Mouse (Mus musculus): ENCODE results near the gene Lrrn2.
A peak's percentile ranks its signal among the peaks of the same experiment; 100 is the strongest.
"Not testable (repeated sequence)": the region's sequence is repeated elsewhere in the genome, so short reads cannot be mapped to it uniquely, and the experiment has no call there.

Lrrn2 gene

GRCm38 (mm10) chr1:132928907-132929250, 48.8 kb downstream of the Lrrn2 start:
- DNase-seq (ENCODE audit: low spot score in 2 of 2): no peak

DNA sequence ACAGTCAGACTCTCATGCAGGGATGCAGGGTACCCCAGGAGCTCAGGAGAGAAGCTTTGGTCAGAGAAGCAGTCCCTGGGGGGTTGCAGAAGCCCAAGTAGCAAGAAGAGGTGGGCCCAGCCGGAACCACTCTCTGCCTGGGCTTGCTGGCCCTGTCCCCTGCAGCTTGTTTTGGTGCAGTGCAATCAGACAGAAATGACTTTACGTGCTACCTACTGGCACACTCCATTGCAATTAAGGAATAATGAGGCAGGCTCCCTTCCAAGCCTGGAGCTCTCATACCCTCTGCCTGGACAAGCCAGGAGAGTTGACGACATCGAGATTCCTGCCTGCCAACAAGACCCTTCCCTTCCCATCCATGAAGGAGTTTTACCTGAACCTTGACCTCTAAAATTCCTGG, 50.2 kb downstream of the Lrrn2 start:
- DNase-seq (ENCODE audit: low spot score in 2 of 2): no peak

DNA sequence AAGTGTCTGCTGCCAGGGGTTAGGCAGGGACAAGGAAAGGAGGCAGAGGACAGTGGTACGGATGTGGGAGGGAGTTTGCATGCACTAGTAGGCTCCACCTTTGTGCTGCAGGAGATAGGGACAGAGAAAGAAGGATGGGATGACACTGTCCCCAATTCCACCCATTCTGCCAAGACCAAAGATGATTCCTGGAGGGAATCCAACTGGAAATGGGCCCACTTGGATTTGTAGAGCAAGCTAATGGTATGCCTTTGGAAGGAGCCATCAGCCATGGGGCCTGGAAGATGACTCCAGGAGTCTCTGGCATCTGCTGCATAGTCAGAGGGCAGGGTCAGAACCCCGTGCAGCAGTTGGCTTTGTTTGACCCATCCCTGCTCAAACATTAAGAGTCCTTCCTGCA, 52.3 kb downstream of the Lrrn2 start:
- no peak for DNase-seq (ENCODE audit: low spot score in 2 of 2)

- DNase-seq (ENCODE audit: low spot score in 2 of 2): no peak
Measured at GRCm38 (mm10) chr1:132934856-132935255, 54.8 kb downstream of the Lrrn2 start.

DNA sequence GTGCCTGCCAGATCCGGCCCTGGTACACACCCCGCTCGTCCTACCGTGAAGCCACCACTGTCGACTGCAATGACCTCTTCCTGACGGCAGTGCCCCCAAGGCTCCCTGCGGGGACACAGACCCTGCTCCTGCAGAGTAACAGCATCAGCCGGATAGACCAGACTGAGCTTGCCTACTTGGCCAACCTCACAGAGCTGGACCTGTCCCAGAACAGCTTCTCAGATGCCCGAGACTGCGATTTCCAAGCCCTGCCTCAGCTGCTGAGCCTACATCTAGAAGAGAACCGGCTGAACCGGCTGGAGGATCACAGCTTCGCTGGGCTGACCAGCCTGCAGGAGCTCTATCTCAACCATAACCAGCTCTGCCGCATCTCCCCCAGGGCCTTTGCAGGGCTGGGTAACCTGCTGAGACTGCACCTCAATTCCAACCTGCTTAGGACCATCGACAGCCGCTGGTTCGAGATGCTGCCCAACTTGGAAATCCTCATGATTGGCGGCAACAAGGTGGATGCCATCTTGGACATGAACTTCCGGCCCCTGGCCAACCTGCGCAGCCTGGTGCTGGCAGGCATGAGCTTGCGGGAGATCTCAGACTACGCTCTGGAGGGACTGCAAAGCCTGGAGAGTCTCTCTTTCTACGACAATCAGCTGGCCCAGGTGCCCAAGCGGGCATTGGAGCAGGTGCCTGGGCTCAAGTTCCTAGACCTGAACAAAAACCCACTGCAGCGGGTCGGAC, 57.4 kb downstream of the Lrrn2 start:
- no peak for DNase-seq (ENCODE audit: low spot score in 2 of 2)

- no peak for DNase-seq (ENCODE audit: low spot score in 2 of 2)
Measured at GRCm38 (mm10) chr1:132938975-132939374, 58.9 kb downstream of the Lrrn2 start.

- DNase-seq (ENCODE audit: low spot score in 2 of 2): no peak
Measured at GRCm38 (mm10) chr1:132945826-132946225, 65.8 kb downstream of the Lrrn2 start.

DNA sequence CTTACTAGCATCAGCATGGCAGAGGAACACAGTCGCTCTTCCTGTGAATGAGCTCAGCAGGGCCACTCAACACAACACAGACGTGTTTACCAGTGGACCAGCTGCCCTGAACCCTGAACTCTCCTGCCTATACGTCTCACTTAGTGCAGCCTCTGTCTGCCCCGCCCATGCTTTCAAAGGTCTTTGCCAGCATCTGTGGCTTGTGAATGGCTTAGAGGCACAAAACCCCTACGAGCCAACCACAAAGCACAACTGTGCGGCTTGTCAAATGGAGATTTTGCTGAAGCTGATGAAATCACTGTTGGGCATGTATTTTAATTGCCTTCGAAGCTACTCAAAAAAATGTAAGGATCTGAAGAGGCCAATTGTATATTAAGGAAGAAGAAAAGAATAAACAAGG, 67.7 kb downstream of the Lrrn2 start:
- no peak for DNase-seq (ENCODE audit: low spot score in 2 of 2)

- DNase-seq (ENCODE audit: low spot score in 2 of 2): no peak
Measured at GRCm38 (mm10) chr1:132956809-132957208, 76.7 kb downstream of the Lrrn2 start.

GRCm38 (mm10) chr1:132961751-132962150, 81.7 kb downstream of the Lrrn2 start:
- no peak for DNase-seq (ENCODE audit: low spot score in 2 of 2)

- DNase-seq (ENCODE audit: low spot score in 2 of 2): no peak
Measured at GRCm38 (mm10) chr1:132964106-132964505, 84.0 kb downstream of the Lrrn2 start.

DNA sequence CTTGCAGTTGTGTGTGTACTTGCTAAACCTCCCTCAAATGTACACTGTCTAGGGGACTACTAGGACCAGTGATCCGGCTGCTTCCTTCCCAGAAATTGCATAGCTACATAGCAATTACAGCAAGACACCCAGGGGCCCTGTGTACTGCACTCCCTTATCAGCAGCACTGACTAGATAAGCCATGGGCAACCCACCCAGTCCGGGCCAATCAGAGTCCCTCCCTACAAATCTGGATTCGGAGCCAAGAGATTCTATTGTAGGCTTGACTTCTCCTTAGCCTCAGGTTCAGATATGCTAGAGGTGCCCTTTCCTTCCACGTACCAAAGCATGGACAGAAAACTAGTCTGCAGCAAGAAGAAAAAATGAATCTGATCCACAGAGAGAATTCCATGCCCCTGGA, 84.6 kb downstream of the Lrrn2 start:
- no peak for DNase-seq (ENCODE audit: low spot score in 2 of 2)

DNA sequence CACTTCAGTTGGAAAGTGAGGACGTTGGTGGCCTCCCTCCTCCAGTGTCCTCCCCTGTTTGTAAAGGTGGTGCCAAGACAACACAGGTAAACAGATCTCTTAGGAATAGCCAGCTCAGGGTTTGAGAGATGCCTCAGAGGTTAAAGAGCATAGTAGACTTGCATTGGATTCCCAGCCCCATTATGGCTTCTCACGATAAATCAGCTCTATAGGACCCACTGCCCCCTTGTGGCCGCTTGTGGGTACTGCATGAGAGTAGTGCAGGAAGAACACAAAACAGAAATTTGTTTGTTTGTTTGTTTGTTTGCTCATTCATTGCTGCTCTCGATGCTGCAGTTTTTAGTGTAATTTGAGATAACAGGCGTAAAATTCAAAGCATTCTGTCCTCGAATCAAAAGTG, 88.6 kb downstream of the Lrrn2 start:
- DNase-seq (ENCODE audit: low spot score in 2 of 2): peak; percentile 13 to 59

DNA sequence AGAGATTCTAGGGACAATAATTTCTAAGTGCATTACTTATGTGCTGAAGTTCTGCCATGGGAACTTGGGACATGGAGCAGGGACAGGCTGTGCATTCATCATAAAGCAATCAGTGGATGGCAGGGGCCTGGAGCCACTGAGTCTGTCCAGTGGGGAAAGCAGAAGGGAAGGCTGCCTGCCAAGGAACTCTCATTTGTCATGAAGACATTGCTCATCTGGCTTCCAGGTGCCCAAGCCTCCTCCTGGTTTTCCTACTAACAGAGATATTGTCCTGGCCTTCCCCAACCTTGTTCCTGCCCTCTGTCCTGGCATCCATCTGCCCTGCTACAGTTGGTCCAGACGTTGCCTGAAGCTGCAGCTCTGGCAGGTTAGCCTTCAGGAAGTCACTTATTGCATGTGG, 97.3 kb downstream of the Lrrn2 start:
- no peak for DNase-seq (ENCODE audit: low spot score in 2 of 2)

DNA sequence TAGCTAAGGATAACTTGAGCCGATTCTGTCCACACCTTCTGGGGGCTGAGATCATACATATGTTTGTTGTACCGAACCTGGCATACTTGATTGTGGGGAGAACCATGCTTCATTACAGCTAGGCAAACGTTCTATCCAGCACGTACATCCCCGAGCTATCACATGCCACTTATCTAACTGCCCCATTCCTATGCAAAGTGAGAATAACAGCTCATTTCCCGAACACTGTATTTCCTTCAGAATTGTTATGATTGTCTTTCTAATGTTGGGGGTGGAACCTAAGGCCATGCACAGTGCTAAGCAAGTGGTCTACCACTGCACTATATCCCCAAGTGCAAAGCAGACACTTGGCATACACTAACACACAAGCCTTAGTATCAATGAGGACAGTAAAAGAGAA, 101.2 kb downstream of the Lrrn2 start:
- no peak for DNase-seq (ENCODE audit: low spot score in 2 of 2)

GRCm38 (mm10) chr1:132982728-132983127, 102.7 kb downstream of the Lrrn2 start:
- DNase-seq (ENCODE audit: low spot score in 2 of 2): peak; percentile 18 to 58

DNA sequence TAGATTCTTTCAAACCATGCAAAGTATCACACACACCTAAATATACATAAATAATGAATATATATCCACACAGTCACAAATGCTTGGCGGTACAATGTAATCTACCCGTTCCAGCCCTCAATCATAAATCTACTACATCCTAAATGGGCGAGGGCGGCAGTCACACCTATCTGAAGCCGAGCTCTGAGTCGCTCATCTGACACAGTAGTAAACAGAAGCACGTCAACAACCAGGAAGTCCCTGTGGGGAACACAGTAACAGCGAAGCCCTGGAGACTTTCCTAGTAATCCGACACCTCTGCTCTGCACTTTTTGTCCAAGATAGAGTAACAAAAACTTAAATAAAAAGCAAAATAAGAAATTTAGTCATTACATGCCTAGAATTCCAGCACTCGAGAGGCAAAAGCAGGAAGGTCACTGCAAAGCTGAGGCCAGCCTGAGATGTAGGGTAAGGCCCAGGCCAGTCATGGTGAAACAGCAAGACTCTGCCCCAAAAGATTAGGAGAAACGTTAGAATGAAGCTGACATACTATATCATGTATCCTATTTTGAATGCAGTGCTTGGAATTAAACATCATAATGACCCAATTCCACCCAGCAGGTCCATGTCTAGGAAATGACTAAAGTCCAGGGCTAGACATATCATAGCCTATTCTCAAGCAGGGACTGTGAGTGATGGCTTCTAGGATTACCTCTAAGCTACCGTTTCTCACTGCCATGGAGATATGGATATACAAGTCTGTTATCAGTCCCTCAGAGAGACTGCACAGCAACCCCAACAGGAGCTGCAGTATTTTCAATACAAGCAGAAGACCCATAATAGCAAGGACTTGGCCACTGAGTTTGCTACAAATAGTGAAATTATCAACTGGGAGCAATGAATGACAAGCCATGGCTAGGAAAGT, 108.7 kb downstream of the Lrrn2 start:
- DNase-seq (ENCODE audit: low spot score in 2 of 2): not testable (repeated sequence)
